Mouse (Mus musculus): ENCODE data around the gene Hist1h1b. TPM values are rescaled to one million over a fixed set of nuclear protein-coding genes. Genes with fewer than 3 reads are reported as not detected.
"Not testable (repeated sequence)": the region's sequence is repeated elsewhere in the genome, so short reads cannot be mapped to it uniquely, and the experiment has no call there.

Hist1h1b gene
- total RNA-seq, 2 experiments from 2014 or later = 315 to 390 TPM

- not testable (repeated sequence) for DNase-seq (ENCODE audit: low spot score in 2 of 2)
Measured at GRCm38 (mm10) chr13:21782361-21783254, 2.2 kb upstream of the Hist1h1b start.

GRCm38 (mm10) chr13:21781639-21782038 is 1.2 kb upstream of the Hist1h1b start:
- no peak for DNase-seq (ENCODE audit: low spot score in 2 of 2)

GRCm38 (mm10) chr13:21781021-21781555 is 663 bp upstream of the Hist1h1b start:
- no peak for DNase-seq (ENCODE audit: low spot score in 2 of 2)

GRCm38 (mm10) chr13:21778814-21779766 is 1.3 kb downstream of the Hist1h1b start:
- peak in 1 of 2 experiments; percentile 44 for DNase-seq (ENCODE audit: low spot score in 2 of 2)

GRCm38 (mm10) chr13:21755707-21756106 is 24.7 kb downstream of the Hist1h1b start:
- DNase-seq (ENCODE audit: low spot score in 2 of 2) = no peak

GRCm38 (mm10) chr13:21754294-21755001 is 26.0 kb downstream of the Hist1h1b start:
- DNase-seq (ENCODE audit: low spot score in 2 of 2) = not testable (repeated sequence)

GRCm38 (mm10) chr13:21753524-21754285 is 26.7 kb downstream of the Hist1h1b start, which contains the start of the genes Hist1h2ak and Hist1h2bn:
TSS of gene Hist1h2ak (minus strand) at chr13:21753827.
TSS of gene Hist1h2bn (plus strand) at chr13:21754123.
- DNase-seq (ENCODE audit: low spot score in 2 of 2) = peak in 1 of 2 experiments; percentile 34

- no peak for DNase-seq (ENCODE audit: low spot score in 2 of 2)
Measured at GRCm38 (mm10) chr13:21753051-21753523, 27.3 kb downstream of the Hist1h1b start.

GRCm38 (mm10) chr13:21752356-21752755 is 28.1 kb downstream of the Hist1h1b start:
- no peak for DNase-seq (ENCODE audit: low spot score in 2 of 2)

GRCm38 (mm10) chr13:21751827-21752226 is 28.6 kb downstream of the Hist1h1b start:
- no peak for DNase-seq (ENCODE audit: low spot score in 2 of 2)

- DNase-seq (ENCODE audit: low spot score in 2 of 2) = no peak
Measured at GRCm38 (mm10) chr13:21751417-21751816, 29.0 kb downstream of the Hist1h1b start.

- peak; percentile 82 to 84 for DNase-seq (ENCODE audit: low spot score in 2 of 2)
Measured at GRCm38 (mm10) chr13:21750159-21751017, 30.0 kb downstream of the Hist1h1b start, which contains the start of gene Hist1h4k. TSS of gene Hist1h4k (minus strand) at chr13:21750505.

- no peak for DNase-seq (ENCODE audit: low spot score in 2 of 2)
Measured at GRCm38 (mm10) chr13:21749387-21750158, 30.9 kb downstream of the Hist1h1b start.

- DNase-seq (ENCODE audit: low spot score in 2 of 2) = no peak
Measured at GRCm38 (mm10) chr13:21745006-21745405, 35.4 kb downstream of the Hist1h1b start.

- DNase-seq (ENCODE audit: low spot score in 2 of 2) = peak in 1 of 2 experiments; percentile 41
Measured at GRCm38 (mm10) chr13:21734906-21735767, 45.3 kb downstream of the Hist1h1b start, which contains the start of gene Hist1h4j. TSS of gene Hist1h4j (plus strand) at chr13:21735064.

- DNase-seq (ENCODE audit: low spot score in 2 of 2) = no peak
Measured at GRCm38 (mm10) chr13:21734010-21734905, 46.2 kb downstream of the Hist1h1b start.

All from adrenal gland, postnatal 4 days (tissue).